Mouse (Mus musculus) gastrocnemius, postnatal 4 days (tissue): ENCODE data around the gene H2-Eb2. TPM values are rescaled to one million over a fixed set of nuclear protein-coding genes. Genes with fewer than 3 reads are reported as not detected.
A peak's percentile ranks its signal among the peaks of the same experiment; 100 is the strongest.

Source experiments
- DNase-seq, 2 experiments: peaks; one replicate each; pipeline ENCODE4 v3.0.0; 2021 to 2022; ENCODE audit warnings: low spot score in 2 of 2, mixed read lengths in 2 of 2
- total RNA-seq, 2 experiments: library from RNA; stranded (reverse); gene quantifications; 2 replicates each; pipeline ENCODE4 v1.2.3; 2021

The H2-Eb2 gene
- total RNA-seq, 2 experiments from 2014 or later = not detected

- DNase-seq = peak; percentile 37 to 54
These were observed 24.0 kb downstream of the H2-Eb2 start for GRCm38 (mm10) chr17:34349429-34349828.

GRCm38 (mm10) chr17:34354539-34354938 lies 29.1 kb downstream of the H2-Eb2 start, which contains the start of gene Btnl2:
Btnl2 (plus strand) TSS chr17:34354822.
- no peak for DNase-seq

GRCm38 (mm10) chr17:34354940-34355339 lies 29.5 kb downstream of the H2-Eb2 start:
- no peak for DNase-seq

GRCm38 (mm10) chr17:34362954-34363546 lies 37.6 kb downstream of the H2-Eb2 start:
- DNase-seq = no peak

- no peak for DNase-seq
These were observed 38.3 kb downstream of the H2-Eb2 start for GRCm38 (mm10) chr17:34363676-34364310.

- no peak for DNase-seq
These were observed 39.6 kb downstream of the H2-Eb2 start for GRCm38 (mm10) chr17:34365031-34365430.

DNA sequence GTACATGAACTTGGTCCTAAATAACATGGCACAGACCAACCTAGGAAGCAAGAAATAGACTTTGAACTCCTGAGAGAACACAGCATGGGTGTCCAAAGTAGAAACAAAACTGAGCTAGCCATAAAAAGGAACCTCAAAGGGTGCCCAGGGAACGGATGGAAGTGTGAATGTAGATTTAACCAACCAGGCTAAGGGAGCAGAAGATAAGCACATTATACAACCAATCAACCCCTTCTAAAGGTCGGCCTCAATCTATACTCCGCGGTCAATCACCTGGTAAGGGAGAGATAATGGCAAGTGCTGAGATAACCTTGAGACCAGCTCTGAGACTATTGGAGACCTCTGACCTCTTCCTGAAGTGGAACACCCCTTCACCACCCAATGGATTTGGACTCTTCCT lies 45.1 kb downstream of the H2-Eb2 start:
- DNase-seq = no peak

GRCm38 (mm10) chr17:34373055-34373709 lies 47.7 kb downstream of the H2-Eb2 start:
- DNase-seq = no peak

DNA sequence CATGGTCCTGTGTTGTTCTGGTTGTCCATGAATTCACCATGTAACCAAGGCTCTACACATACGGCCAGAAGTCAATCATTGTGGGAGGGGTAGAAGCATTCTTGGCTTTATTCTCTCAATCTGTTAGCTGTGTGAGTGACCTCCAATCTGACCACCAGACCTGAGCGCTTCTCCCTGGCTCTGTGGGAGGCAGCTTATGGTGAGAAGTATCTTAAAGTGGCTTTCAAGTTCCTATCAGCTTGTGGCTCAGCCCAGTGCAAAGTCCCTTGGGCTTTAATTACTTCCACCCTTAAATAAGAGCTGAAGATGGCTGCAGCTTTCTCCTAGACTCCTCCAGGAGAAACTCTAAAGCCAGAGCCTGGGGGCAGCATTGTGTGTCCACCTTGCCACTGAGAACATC lies 51.4 kb downstream of the H2-Eb2 start, which contains the start of gene Btnl1:
Gene Btnl1, plus strand, starts transcription at position 286 of the 400 bp plus-strand sequence.
- no peak for DNase-seq

DNA sequence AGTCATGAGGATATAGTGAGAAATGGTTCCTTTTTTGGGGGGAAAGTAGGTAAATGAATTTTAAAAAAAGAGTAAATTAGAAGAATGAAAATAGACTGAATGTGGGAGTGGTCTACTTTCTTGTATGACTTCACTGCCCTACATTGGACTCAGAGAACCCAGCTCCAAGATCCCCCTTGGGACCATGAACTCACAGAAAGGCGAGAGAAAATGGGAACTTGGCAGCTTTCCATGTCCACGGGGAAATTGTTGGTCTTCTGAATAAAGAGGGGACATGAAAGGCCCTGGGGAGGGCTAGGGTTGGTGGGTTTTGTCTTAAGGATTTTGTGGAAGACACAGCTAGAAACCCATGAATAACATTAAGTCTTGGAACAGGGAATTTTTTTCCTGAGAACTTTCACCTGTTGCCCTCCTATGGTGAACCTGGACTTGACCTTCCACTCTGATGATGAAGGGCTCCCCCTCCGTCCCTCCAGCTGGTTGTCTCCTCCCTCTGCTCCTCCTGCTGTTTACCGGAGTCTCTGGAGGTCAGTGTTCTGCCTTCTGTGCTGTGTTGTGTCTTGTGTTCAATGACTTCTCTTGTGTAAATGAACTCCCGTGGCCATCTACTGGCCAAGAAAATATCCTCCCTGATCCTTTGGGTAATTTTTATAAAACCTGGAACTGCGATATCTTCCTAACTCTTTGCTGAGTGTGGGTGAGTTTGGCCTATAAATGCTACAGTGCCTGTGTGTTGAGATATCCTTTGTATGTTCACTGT lies 52.2 kb downstream of the H2-Eb2 start:
- no peak for DNase-seq

GRCm38 (mm10) chr17:34378716-34379115 lies 53.3 kb downstream of the H2-Eb2 start:
- DNase-seq = no peak

DNA sequence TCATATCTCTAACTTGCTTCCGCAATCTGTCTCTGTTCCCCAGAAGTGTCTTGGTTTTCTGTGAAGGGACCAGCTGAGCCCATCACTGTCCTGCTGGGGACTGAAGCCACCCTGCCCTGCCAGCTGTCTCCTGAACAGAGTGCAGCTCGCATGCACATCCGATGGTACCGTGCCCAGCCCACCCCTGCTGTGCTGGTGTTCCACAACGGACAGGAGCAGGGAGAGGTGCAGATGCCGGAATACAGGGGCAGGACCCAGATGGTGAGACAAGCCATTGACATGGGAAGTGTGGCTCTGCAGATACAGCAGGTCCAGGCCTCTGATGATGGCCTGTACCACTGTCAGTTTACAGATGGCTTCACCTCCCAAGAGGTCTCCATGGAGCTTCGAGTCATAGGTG lies 54.0 kb downstream of the H2-Eb2 start:
- DNase-seq = no peak

DNA sequence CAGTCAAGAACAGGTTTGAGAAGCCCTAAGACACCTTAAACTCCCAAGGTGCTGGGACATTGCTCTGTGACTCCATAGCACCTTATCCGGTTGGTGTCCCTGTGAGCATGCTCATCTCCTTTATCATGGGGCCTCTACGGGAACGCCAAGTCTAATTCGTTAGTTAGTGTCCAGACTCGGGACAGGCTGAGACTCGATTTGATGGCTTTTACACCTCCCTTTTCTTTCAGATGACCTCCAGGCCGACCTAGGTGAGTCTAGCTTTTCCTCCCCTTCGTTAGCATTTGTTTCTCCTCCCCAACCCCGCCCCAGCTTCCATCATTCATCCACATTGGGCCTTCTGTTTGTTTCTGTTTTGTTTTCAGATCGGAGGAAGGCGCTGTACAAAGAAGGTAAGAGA lies 56.4 kb downstream of the H2-Eb2 start:
- no peak for DNase-seq

- DNase-seq = no peak
These were observed 57.7 kb downstream of the H2-Eb2 start for GRCm38 (mm10) chr17:34383212-34383611.

DNA sequence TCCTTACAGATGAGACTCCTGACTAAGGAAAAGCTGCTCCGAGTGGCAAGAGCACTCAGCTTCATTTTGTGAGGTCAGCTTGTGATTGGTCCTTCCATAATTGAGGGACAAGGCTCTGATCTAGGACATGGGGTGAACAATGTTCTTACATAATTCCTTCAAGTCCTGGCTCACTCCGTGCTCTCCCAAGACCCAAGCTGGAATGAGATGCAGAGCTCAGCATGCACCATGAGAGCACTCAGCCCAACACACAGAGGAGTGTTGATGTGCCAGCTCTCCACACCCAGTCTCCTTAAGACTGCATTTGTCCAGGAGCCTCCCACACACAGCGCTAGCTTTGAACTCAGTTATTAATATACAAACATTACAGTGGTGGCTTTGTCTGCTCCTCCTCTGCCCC lies 59.2 kb downstream of the H2-Eb2 start:
- no peak for DNase-seq

DNA sequence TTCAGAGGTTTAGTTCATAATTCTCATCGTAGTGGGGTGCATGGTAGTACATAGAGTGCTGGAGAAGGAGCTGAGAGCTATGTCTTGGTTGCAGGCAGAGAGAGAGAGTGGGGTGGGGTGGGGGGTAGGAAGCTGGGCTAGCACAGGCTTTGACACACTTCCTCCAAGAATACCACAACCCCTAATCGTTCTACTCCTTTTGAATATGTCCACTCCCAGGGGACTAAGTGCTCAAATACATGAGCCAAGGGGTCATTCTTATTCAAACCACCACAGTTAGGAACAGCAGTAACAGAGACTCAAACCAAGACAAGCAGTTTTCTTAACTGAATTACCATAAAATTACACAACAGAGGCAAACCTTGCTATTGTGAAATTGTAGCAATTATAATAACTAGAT lies 61.2 kb downstream of the H2-Eb2 start:
- no peak for DNase-seq

DNA sequence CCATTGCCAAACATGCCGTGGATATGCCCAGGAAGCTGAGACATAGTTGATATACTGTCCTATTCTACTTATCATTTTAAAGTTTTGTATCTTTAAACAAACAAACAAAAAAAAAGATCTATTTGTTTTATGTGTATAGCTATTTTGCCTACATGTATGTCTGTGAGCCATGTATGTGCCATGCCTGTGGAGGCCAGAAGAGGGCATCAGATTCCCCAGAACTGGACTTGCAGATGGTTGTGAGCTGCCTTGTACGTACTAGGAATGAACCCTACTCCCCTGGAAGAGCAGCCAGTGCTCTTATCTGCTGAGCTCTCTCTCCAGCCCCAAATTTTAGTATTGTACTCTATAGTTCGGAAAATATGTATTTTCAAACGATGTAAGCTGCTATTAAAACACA lies 63.0 kb downstream of the H2-Eb2 start:
- DNase-seq = peak in 1 of 2 experiments; percentile 17

Other genes starting within 250 kb of the H2-Eb2 start
- not detected for gene H2-Oa, start 233.3 kb upstream of the H2-Eb2 start, total RNA-seq
- 1 to 10 TPM; 7.6 to 8.7 TPM for gene H2-DMa, start 206.1 kb upstream of the H2-Eb2 start, total RNA-seq
- gene Brd2, start 203.0 kb upstream of the H2-Eb2 start, total RNA-seq = 100 to 1,000 TPM; 125 to 136 TPM
- gene H2-DMb2, start 182.4 kb upstream of the H2-Eb2 start, total RNA-seq = under 1 TPM; 0.36 to 0.37 TPM
- gene H2-DMb1, start 172.6 kb upstream of the H2-Eb2 start, total RNA-seq = 1 to 10 TPM in 1 of 2 experiments, under 1 TPM in 1; 0.70 to 1.4 TPM
- gene Tap1, start 138.1 kb upstream of the H2-Eb2 start, total RNA-seq = 1 to 10 TPM; 4.4 to 5.4 TPM
- 1 to 10 TPM; 1.6 to 4.1 TPM for gene Psmb9, start 137.9 kb upstream of the H2-Eb2 start, total RNA-seq
- 1 to 10 TPM; 4.3 to 6.1 TPM for gene Psmb8, start 127.9 kb upstream of the H2-Eb2 start, total RNA-seq
- gene Tap2, start 122.1 kb upstream of the H2-Eb2 start, total RNA-seq = 1 to 10 TPM; 8.1 to 8.3 TPM
- under 1 TPM in 1 of 2 experiments, not detected in 1; 0.39 TPM for gene H2-Ob, start 86.8 kb upstream of the H2-Eb2 start, total RNA-seq
- 1 to 10 TPM; 2.1 to 2.9 TPM for gene H2-Ab1, start 68.0 kb upstream of the H2-Eb2 start, total RNA-seq
- 1 to 10 TPM; 2.1 to 3.1 TPM for gene H2-Aa, start 37.8 kb upstream of the H2-Eb2 start, total RNA-seq
- 1 to 10 TPM; 2.6 to 4.1 TPM for gene H2-Eb1, start 19.8 kb upstream of the H2-Eb2 start, total RNA-seq
- under 1 TPM; 0.64 to 0.67 TPM for gene Btnl2, start 29.2 kb downstream of the H2-Eb2 start, total RNA-seq
- gene Btnl1, start 51.5 kb downstream of the H2-Eb2 start, total RNA-seq = not detected
- 1 to 10 TPM in 1 of 2 experiments, under 1 TPM in 1; 0.88 to 1.1 TPM for gene BC051142, start 73.2 kb downstream of the H2-Eb2 start, total RNA-seq
- gene Btnl4, start 151.7 kb downstream of the H2-Eb2 start, total RNA-seq = not detected
- not detected for gene Btnl6, start 191.7 kb downstream of the H2-Eb2 start, total RNA-seq
- gene Notch4, start 238.6 kb downstream of the H2-Eb2 start, total RNA-seq = 10 to 100 TPM; 21.2 to 28.3 TPM